Mouse (Mus musculus) adrenal gland, postnatal 14 days (tissue): ENCODE measurements around the gene Polr3h. TPM values are rescaled to one million over a fixed set of nuclear protein-coding genes. Genes with fewer than 3 reads are reported as not detected.
A peak's percentile ranks its signal among the peaks of the same experiment; 100 is the strongest.

Experiments
- DNase-seq: peaks from one replicate; pipeline ENCODE4 v3.0.0; 2021; ENCODE audit warnings: mixed read lengths
- total RNA-seq: library from RNA; stranded (reverse); gene quantifications from 2 replicates; pipeline ENCODE4 v1.2.3, GENCODE M21; 2021

Polr3h gene
- total RNA-seq, 1 experiment from 2014 or later = 18.7 TPM

GRCm38 (mm10) chr15:81872262-81873136, 53.5 kb downstream of the Polr3h start, which contains the start of gene Aco2:
Gene Aco2 (plus strand): TSS chr15:81872309.
- peak; percentile 99 for DNase-seq

- peak; percentile 93 for DNase-seq
Measured at GRCm38 (mm10) chr15:81871604-81872261, 54.3 kb downstream of the Polr3h start, which contains the start of gene Phf5a. Gene Phf5a (minus strand): TSS chr15:81871911.

DNA sequence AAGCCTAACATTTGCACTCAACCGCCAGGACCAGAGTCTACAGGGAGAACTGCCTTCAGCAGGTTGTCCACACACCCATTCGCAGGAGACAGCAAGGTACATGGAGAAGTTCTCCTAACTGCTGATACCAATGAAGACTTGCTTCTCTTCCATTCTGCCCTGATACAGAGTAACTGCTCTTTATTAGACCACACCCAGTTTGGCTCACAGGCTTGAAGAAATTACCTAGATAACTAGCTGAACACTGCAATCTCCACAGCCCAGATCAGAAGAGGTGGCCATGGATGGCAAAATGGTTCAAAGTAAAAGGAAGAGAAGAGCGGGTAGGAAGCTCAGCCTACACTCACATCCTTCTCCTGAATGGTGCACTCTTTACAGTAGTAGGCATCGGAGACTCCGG, 56.1 kb downstream of the Polr3h start:
- no peak for DNase-seq

DNA sequence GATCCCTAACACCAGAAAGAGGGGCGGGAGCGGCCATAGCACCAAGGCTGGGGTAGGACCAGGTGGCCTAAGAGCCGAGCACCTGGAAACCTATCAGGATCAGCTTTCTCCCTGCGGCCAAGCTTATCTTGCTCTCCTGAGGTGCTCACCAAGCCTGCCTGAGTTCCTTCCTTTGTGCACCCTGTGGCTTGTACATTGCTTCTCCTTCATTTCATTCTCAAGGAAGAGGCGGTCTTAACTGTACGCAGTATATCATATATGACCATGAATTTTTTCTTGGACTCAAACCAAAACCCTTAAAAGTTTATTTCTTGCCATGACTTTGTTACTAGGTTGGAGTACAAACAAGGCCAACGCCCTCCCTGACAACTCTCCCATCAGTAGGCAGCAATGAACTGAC, 61.8 kb downstream of the Polr3h start:
- no peak for DNase-seq

GRCm38 (mm10) chr15:81860471-81861135, 65.4 kb downstream of the Polr3h start:
- DNase-seq = peak; percentile 50

DNA sequence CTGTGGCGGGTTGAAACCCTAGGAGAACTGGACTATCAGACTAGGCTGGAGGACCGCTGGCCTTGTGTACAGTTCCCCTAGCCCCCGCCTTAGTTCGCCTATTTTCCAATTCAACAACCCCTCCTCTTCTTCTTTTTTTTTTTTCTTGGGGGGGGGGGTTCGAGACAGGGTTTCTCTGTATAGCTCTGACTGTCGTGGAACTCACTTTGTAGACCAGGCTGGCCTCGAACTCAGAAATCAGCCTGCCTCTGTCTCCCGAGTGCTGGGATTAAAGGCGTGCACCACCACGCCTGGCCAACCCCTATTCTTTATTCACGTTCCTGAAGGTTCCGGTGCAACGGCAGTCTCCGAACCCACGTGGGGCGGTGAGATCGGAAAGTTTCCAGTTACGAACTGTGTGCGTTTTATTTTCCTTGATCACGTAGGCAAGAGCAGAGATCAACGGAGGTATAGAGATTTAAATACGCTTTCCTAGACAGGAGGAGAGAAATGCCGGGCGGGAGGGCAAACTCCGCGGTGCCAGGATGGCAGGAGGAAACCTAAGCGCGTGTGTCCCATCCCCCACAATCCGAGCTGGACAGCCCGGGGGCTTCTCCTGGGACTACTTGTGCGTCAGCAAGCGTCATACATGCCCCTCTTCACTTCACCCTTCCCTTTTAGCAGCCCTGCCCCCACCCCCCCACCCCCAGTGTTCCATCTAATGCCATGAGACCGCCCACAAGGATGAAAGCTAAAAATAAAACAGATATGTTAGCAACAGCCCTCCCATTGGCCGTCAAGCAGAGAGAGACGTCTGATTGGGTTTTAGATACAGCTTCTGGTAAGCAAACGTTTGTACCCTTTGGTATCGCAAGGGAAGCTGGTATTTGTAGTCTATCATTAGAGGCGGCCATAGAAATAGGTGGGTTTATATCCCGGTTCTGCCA, 66.4 kb downstream of the Polr3h start:
- DNase-seq = peak; percentile 88

DNA sequence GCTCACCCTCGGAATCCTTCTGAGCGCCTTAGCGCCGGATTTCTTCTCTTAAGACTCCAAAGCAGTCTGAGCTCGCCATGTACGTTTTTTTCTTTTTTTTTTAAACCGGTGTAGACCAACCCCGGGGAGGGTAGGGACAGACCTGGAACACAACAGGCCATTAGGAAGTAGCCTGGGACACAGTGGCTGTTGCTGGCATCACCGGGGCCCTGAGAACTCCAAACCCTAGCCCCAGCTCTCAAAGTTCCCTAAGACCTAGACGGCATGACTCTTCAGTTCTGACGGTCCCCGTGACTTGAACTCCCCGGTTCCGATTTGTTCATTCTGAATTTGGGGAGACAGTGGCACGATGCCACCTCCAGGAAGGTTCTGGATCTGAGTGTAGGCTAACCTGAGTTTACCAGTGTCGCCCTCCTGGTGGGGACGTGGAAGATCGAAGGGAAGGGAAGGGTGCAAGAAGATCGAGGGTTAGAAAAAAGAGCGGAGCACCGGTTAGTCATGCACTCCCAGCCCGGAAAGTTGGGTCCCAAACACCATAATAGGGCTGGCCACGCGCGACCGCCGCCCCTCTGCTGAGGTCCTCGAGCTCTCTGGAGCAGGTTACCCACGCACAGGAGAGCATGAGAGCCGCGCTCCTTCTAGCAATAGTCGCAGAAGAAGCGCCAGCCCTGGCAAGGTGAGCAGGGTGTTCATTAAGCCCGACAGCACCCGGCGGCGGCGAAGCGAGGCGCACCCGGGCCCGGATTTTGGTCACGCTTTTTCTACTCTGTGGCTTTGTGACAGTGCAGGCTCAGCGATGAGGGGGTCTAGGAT, 67.3 kb downstream of the Polr3h start, which contains the start of gene Tob2:
Tob2 (minus strand) TSS at position 280 of the 813 bp plus-strand sequence.
- peak; percentile 74 for DNase-seq

DNA sequence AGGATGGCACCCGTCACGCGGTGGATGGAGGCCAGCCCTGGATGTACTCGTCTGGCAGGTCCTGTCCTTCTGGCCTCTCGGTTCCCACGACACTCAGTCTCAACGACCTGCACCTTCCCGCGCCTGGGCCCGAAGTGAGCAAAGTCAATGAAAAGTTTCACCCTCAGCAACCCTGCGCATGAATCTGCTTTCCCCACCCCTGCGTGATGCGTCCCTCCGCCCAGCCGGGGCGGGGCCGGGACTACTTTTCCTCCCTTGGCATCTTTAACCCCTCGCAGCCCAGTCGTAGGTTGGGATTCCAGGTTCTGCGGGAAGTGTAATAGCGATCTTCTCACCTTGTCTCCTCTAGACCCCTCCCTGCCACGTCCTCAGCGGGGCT, 67.9 kb downstream of the Polr3h start:
- peak; percentile 96 for DNase-seq

GRCm38 (mm10) chr15:81857724-81858116, 68.3 kb downstream of the Polr3h start:
- peak; percentile 66 for DNase-seq

DNA sequence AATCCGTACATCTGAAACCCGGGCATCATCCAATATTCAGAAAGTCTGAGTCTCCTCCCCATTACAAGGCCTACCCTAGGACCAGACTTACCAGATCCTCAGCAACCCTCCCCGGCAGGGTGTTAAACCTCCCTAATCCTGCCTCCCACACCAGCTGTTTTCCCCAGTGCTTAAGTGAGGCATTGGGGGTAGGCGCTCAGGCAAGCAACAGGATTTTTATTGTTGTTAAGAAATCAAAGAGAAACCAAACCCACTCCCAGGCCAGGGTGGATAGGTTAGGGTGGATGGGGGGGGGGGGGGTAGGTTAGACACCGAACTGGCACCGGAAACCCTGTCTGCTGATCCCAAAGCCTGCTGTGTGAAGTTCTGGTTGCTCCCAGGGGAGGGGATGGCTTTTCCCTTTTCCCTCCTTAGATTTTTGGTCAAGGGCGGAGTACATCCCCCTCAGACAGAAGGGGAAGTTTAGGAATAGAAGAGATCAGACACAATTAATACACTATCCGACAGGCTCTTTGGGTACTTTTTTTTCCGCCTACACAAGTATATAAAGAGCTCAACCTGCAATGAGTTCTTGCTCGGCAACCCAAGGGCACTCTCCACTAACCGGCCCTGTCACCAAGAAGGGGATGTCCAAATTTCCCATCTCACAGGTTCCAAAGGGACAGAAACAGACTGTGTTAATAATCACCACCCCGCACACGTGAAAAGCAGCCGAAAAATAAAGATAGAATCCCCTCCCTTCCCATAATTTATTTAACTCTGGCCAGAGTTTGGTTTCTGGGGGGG, 68.9 kb downstream of the Polr3h start:
- peak; percentile 60 for DNase-seq

GRCm38 (mm10) chr15:81856030-81856790, 69.8 kb downstream of the Polr3h start:
- peak; percentile 93 for DNase-seq

- DNase-seq = peak; percentile 69
Measured at GRCm38 (mm10) chr15:81853081-81853480, 73.0 kb downstream of the Polr3h start.

DNA sequence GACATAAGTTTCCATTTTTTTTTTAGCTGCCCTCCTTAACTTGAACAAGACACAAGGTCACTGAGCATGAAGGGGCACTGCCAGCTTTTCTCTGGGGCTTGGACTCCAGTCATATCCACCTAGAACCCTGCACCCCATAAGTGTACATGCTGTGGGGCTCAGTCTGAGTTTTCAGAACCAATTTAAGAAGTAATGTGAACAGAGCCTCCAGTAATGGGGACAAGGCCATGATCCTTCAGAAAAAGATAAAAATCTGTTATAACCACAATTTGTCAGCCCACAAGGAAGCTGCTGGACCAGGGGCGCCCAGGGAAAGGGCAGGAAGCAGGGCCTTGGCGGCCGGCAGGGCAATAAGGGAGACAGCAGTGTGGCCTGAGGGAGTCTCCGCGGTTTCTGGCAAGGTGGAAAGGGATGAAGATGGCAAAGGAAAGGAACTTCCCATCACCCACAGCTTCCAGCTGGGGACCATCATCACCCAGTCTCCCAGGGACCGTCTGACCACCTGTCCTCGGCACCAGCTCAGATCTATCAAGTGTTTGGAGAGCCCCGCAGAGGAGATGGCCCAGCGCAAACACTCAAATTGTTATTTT, 73.5 kb downstream of the Polr3h start:
- DNase-seq = peak; percentile 72

- no peak for DNase-seq
Measured at GRCm38 (mm10) chr15:81851375-81851774, 74.7 kb downstream of the Polr3h start.

DNA sequence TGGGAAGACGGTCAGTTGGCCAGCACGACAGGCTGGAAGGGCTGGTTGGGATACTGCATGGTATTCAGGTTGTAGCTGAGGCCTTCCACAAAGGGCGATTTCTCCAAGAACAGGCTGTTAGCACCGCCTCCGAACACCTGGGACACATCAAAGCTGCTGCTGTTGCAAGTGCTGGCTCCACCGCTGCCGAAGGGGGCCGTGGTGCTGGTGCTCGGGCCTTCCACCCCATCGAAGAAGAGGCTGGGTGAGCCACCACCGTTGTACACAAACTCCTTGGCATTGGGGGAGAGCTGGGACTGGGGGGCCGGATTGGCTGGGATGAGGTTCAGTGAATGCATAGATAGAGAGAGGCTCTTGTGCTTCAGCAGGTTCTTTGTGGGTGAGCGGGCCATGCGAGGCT, 75.3 kb downstream of the Polr3h start:
- no peak for DNase-seq

GRCm38 (mm10) chr15:81849104-81849503, 76.9 kb downstream of the Polr3h start:
- DNase-seq = peak; percentile 22

GRCm38 (mm10) chr15:81848301-81848700, 77.7 kb downstream of the Polr3h start:
- DNase-seq = peak; percentile 77

DNA sequence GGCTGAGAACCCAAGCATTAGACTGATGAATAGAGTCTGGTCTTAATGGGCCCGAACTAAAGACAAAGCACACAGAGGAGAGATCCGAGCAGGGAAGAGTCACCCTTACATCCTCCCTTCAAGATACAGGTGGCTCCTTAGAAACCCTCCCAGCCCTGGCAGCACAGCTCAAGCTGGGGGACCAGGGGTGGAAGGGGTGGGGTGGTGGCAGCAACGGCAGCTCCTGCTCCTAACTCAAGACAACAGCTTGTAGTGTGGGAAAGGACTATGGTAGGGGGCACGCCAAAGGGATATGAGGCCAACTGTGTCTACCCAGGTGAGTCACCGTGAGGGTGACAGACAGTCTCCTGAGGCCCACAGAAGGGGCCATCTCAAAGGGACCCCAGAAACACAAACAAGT, 78.2 kb downstream of the Polr3h start:
- no peak for DNase-seq

DNA sequence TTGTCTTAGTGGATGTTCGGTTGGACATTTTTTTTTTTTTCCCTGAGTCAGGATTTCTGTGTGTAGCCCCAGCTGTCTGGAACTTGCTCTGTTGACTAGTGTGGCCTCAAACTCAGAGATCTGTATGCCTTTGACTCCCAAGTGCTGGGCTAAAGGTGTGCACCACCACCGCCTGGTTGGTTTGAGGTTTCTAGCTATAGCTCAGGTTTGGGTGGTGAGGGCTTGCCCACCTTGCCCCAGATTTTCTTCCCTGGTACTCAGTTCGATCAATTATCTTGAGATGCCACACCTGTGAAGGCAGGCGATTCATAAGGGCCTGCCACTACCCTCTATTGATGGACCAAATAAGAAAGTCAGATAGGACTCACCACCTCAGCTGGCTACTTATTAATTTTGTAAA, 78.9 kb downstream of the Polr3h start:
- DNase-seq = no peak
